Mouse (Mus musculus) kidney, adult 2 months (tissue): ENCODE results near the gene Mbd3.

ENCODE experiments used
- CTCF ChIP-seq: fragments of 200-500 bp; conservative IDR thresholded peaks from 2 replicates; pipeline ENCODE4 v1.5.1; 2011; ENCODE audit warnings: low read depth, mild to moderate bottlenecking, control low read depth, low read length, moderate library complexity, mixed read lengths; ENCODE audit not compliant: insufficient read depth, insufficient read length
- POLR2A ChIP-seq: fragments of 200-500 bp; IDR thresholded peaks from one replicate; pipeline ENCODE4 v1.6.1; 2011; ENCODE audit warnings: low read depth, low read length, control low read depth

DNA sequence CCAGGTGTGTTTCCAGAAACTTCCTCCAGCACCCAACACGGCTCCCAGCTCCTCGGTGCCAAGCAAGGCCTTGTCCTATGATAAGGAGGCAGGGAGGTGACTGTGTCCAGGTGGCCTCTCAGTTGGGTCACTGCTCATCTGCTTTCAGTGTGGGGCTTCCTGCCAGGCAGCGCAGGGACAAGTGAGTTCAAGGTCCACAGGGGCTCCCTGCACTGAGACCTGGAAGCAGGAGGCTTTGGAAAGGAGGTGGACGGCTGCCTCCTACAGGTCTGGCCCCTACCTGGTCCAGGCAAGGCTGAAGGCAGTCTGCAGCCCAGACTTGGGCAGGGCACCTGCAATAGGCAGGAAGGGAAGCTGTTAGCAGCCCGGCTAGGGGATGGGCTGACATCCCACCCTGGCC, 6.7 kb downstream of the Mbd3 start:
- no peak for TF ChIP-seq POLR2A
- no peak; the same call in 1 of the 2 replicates for TF ChIP-seq CTCF
